Mouse (Mus musculus) midbrain, embryonic 15.5 days (tissue): ENCODE measurements at regions not wholly inside any gene's neighbourhood (a gene's known extent, or its start where the extent isn't known, plus 50 kb on each side); places are given as distances from the start of the nearest gene placed in this dataset.

Experiments used
- ATAC-seq: fragments of 200-750 bp; cut with Nextera tagmentation; replicated peaks from 2 replicates; pipeline ENCODE4 v1.8.0; 2017; ENCODE audit warnings: moderate TSS enrichment
- H3K27ac ChIP-seq: fragments of 300-500 bp; sonication (generic); 2 replicates; pipeline ENCODE4 v1.5.1; 2015; ENCODE audit warnings: mild to moderate bottlenecking, inconsistent platforms
- H3K27me3 ChIP-seq: fragments of 300-500 bp; sonication (generic); replicated peaks from 2 replicates; pipeline ENCODE4 v1.6.1; 2015; ENCODE audit warnings: inconsistent platforms
- H3K36me3 ChIP-seq: fragments of 300-500 bp; sonication (generic); replicated peaks from 2 replicates; pipeline ENCODE4 v1.6.1; 2015; ENCODE audit warnings: inconsistent platforms
- H3K4me1 ChIP-seq: fragments of 300-500 bp; sonication (generic); 2 replicates; pipeline ENCODE4 v1.6.1; 2015; ENCODE audit warnings: inconsistent platforms
- H3K4me2 ChIP-seq: fragments of 300-500 bp; sonication (generic); 2 replicates; pipeline ENCODE4 v1.6.1; 2015; ENCODE audit warnings: inconsistent platforms, mild to moderate bottlenecking, moderate library complexity
- H3K4me3 ChIP-seq: fragments of 300-500 bp; sonication (generic); 2 replicates; pipeline ENCODE4 v1.5.1; 2015; ENCODE audit warnings: mild to moderate bottlenecking, inconsistent platforms
- H3K9ac ChIP-seq: fragments of 300-500 bp; sonication (generic); 2 replicates; pipeline ENCODE4 v1.6.1; 2015; ENCODE audit warnings: mild to moderate bottlenecking, inconsistent platforms
- H3K9me3 ChIP-seq: fragments of 300-500 bp; sonication (generic); 2 replicates; pipeline ENCODE4 v1.6.1; 2016; ENCODE audit warnings: inconsistent platforms
- WGBS: fragments of 180-500 bp; shearing (Covaris S2); methylation state at CpG from one replicate; pipeline ENCODE4 v1.1.7; 2015; ENCODE audit warnings: mixed read lengths; 5-methylcytosine and 5-hydroxymethylcytosine counted together

GRCm38 (mm10) chr3:128921428-128921827, 278.2 kb upstream of the Pitx2 start:
- no peaks in the 10 kb centered on the region for H3K27me3 ChIP-seq
- no peak overlapping the region for H3K9ac ChIP-seq
- H3K4me1 ChIP-seq = no peaks in the 10 kb centered on the region
- no peak overlapping the region for H3K27ac ChIP-seq
- H3K9me3 ChIP-seq = no peaks in the 10 kb centered on the region
- no peak overlapping the region for H3K4me3 ChIP-seq
- H3K4me2 ChIP-seq = no peak overlapping the region
- ATAC-seq = no peak
- H3K36me3 ChIP-seq = no peaks in the 10 kb centered on the region

DNA sequence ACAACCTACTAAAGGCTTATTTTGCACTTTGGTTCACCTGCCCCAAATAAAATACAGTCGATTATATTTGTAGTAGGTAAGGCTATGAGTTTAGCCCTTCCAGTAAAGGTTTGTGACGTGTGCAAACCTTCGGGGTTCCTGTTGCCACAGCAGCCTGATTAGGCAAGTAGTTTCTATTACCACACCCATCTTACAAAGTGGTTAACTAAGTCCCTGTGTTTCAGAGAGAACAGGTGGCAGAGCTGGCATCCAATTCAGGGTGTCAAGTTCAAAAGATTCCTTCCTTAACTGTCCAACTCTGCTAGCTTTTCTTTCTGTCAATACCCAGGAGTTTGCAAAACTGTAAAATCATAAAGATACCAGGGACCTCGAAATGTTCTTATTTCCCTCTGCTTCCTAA, 277.5 kb upstream of the Pitx2 start:
- no peaks in the 10 kb centered on the region for H3K9me3 ChIP-seq
- no peaks in the 10 kb centered on the region for H3K27me3 ChIP-seq
- H3K4me1 ChIP-seq = no peaks in the 10 kb centered on the region
- H3K4me2 ChIP-seq = no peak overlapping the region
- no peak overlapping the region for H3K4me3 ChIP-seq
- WGBS = 82% methylated on average over 4 of the region's 4 CpGs
- no peak for ATAC-seq
- H3K9ac ChIP-seq = no peak overlapping the region
- no peak overlapping the region for H3K27ac ChIP-seq
- no peaks in the 10 kb centered on the region for H3K36me3 ChIP-seq

- no peak overlapping the region for H3K4me2 ChIP-seq
- H3K27ac ChIP-seq = no peak overlapping the region
- H3K36me3 ChIP-seq = no peaks in the 10 kb centered on the region
- ATAC-seq = no peak
- no peak overlapping the region for H3K9ac ChIP-seq
- 78% methylated on average over 5 of the region's 5 CpGs for WGBS
- H3K4me1 ChIP-seq = no peaks in the 10 kb centered on the region
- H3K27me3 ChIP-seq = no peaks in the 10 kb centered on the region
- H3K4me3 ChIP-seq = no peak overlapping the region
- no peaks in the 10 kb centered on the region for H3K9me3 ChIP-seq
These were observed 261.1 kb upstream of the Pitx2 start for GRCm38 (mm10) chr3:128938536-128938935.

- H3K27ac ChIP-seq = no peak overlapping the region
- no peaks in the 10 kb centered on the region for H3K27me3 ChIP-seq
- no peaks in the 10 kb centered on the region for H3K9me3 ChIP-seq
- no peaks in the 10 kb centered on the region for H3K4me1 ChIP-seq
- WGBS = 79% methylated on average over 2 of the region's 2 CpGs
- no peak overlapping the region for H3K4me3 ChIP-seq
- no peak overlapping the region for H3K4me2 ChIP-seq
- no peaks in the 10 kb centered on the region for H3K36me3 ChIP-seq
- no peak for ATAC-seq
- no peak overlapping the region for H3K9ac ChIP-seq
These were observed 258.5 kb upstream of the Pitx2 start for GRCm38 (mm10) chr3:128941156-128941555.

- ATAC-seq = no peak
- H3K9me3 ChIP-seq = no peaks in the 10 kb centered on the region
- WGBS = 84% methylated on average over 6 of the region's 6 CpGs
- no peak overlapping the region for H3K27ac ChIP-seq
- H3K4me1 ChIP-seq = no peaks in the 10 kb centered on the region
- no peak overlapping the region for H3K4me2 ChIP-seq
- no peak overlapping the region for H3K9ac ChIP-seq
- no peaks in the 10 kb centered on the region for H3K27me3 ChIP-seq
- no peaks in the 10 kb centered on the region for H3K36me3 ChIP-seq
- no peak overlapping the region for H3K4me3 ChIP-seq
These were observed 255.0 kb upstream of the Pitx2 start for GRCm38 (mm10) chr3:128944631-128945030.

DNA sequence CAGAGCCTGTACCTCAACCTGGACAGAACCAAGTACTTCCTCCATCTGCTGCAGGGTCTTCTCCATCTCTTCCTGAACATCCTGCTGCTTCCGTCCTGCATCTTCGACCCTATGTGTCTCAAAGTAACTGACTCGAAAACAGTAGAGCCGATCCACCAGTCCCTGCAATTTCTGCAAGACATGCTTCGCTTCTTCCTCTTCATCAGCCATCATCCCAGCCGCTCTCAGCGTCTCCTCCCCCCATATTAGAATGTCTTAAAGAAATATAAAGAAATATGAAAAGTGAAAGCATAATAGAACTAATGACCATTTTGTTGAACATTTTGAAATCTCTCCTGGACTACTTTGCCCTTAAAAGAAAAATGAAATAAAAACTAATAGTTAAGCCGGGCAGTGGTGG, 244.8 kb upstream of the Pitx2 start:
- WGBS = 94% methylated on average over 8 of the region's 8 CpGs
- ATAC-seq = no peak
- Histone ChIP-seq H3K4me3 (no peak overlapping the region), H3K36me3 (no peaks in the 10 kb centered on the region), H3K9me3 (no peaks in the 10 kb centered on the region), H3K4me1 (no peaks in the 10 kb centered on the region), H3K27me3 (no peaks in the 10 kb centered on the region), H3K27ac (no peak overlapping the region), H3K9ac (no peak overlapping the region), H3K4me2 (no peak overlapping the region)

DNA sequence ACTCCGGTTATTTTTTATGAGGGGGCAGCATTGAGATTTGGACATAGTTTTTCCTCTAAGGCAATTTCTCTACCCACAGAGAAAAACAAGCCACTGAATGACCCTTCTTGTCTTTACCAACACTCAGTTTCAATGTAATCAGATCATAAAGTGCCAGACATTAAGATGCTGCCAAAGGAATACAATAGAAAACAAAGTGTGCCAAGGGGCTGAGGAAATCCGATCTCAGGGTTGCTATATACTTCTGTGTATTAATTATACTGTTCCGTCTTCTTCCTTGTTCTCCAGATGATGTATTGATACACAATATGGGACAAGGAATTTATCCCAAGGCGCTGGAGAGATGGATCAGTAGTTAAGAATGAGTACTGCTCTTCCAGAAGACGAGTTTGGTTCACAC, 222.9 kb upstream of the Pitx2 start:
- Histone ChIP-seq H3K27ac (no peak overlapping the region), H3K4me2 (no peak overlapping the region), H3K4me3 (no peak overlapping the region), H3K27me3 (no peaks in the 10 kb centered on the region), H3K4me1 (no peaks in the 10 kb centered on the region), H3K9me3 (no peaks in the 10 kb centered on the region), H3K9ac (no peak overlapping the region), H3K36me3 (no peaks in the 10 kb centered on the region)
- WGBS = 82% methylated on average over 5 of the region's 5 CpGs
- ATAC-seq = no peak

DNA sequence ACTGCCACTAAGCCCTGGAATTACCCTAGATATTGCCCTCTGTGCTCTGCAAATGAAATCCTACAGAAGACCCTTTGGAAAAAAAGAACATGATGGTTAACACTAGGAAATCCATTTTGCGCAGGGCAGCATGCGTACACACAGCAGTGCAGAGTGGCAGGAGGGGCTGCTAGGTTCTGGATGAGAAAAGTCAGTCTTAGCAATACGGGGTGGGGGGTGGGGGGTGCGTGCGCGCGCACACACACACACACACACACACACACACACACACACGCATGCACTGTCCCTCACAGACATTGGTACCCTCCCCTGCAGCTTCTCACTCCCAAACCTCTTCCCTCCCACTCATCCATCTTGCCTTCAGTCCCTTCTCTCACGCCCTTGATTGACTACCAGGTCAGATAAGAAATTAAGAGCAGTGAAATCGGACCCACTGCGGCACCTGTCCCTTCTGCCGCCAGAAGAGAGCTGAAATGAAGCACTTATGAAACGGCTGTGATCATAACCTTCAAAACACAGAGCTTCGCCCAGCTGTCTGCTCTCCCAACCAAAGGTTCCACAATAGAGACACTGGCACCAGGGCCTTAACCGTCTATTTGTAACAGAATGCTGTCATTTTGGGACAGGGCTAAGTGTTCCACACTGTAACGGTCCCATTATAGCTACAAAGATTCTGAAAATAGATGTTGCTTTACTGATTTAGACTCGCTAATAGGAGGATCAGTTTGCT, 209.3 kb upstream of the Pitx2 start:
- Histone ChIP-seq H3K9ac (no peak overlapping the region), H3K4me1 (no peaks in the 10 kb centered on the region), H3K36me3 (no peaks in the 10 kb centered on the region), H3K27ac (no peak overlapping the region), H3K27me3 (no peaks in the 10 kb centered on the region), H3K4me2 (no peak overlapping the region), H3K9me3 (no peaks in the 10 kb centered on the region), H3K4me3 (no peak overlapping the region)
- 86% methylated on average over 17 of the region's 17 CpGs for WGBS
- ATAC-seq = peak; percentile 33; the same call in 1 of the 2 replicates

DNA sequence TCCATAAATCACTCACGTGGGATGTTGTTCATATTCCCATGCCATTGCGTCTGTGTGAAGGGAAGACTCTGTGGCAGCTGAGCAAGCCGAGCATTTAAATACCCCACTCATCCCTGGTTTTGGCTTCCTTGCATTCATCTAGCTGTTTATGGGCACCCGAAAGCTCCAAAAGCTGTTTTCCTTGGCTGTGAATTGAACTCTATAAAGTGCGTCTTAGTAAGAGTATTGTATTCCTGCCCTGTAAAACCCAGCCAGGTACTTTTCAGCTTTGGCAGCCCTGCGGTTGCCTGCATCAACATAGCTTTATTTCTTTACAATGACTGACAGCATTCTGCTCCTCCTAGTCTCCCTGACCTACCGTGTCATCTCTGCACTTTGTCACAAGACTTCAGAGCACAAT, 196.8 kb upstream of the Pitx2 start:
- no peak overlapping the region for H3K27ac ChIP-seq
- no peaks in the 10 kb centered on the region for H3K9me3 ChIP-seq
- H3K9ac ChIP-seq = no peak overlapping the region
- H3K4me3 ChIP-seq = no peak overlapping the region
- H3K4me2 ChIP-seq = no peak overlapping the region
- no peaks in the 10 kb centered on the region for H3K36me3 ChIP-seq
- H3K27me3 ChIP-seq = no peaks in the 10 kb centered on the region
- H3K4me1 ChIP-seq = no peaks in the 10 kb centered on the region
- no peak for ATAC-seq
- WGBS = 48% methylated on average over 7 of the region's 7 CpGs

DNA sequence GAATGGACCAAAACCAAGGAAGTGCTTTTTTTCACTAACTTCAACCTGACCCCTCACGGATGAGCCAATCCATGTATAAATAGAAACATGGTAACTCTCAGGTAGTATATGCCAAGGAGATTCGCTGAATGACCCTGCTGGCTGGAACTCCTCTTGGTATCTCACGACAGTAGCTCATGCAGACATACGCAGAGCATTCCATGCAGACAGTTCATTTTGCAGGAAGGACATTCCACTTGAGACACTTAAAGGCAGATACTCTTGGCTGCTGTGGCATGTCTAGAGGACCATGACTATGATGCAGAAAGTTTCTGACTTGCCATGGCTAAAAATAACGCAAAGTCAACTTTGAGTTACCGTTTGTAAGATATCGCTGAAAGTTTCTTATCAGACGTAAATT, 195.6 kb upstream of the Pitx2 start:
- Histone ChIP-seq H3K27me3 (no peaks in the 10 kb centered on the region), H3K4me3 (no peak overlapping the region), H3K4me1 (no peaks in the 10 kb centered on the region), H3K36me3 (no peaks in the 10 kb centered on the region), H3K27ac (no peak overlapping the region), H3K9ac (no peak overlapping the region), H3K4me2 (no peak overlapping the region), H3K9me3 (no peaks in the 10 kb centered on the region)
- ATAC-seq = no peak
- WGBS = 96% methylated on average over 8 of the region's 8 CpGs

- WGBS = 93% methylated on average over 2 of the region's 2 CpGs
- H3K27ac ChIP-seq = no peak overlapping the region
- no peaks in the 10 kb centered on the region for H3K36me3 ChIP-seq
- ATAC-seq = no peak
- H3K4me3 ChIP-seq = no peak overlapping the region
- no peak overlapping the region for H3K4me2 ChIP-seq
- no peak overlapping the region for H3K9ac ChIP-seq
- no peaks in the 10 kb centered on the region for H3K4me1 ChIP-seq
- H3K27me3 ChIP-seq = no peaks in the 10 kb centered on the region
- H3K9me3 ChIP-seq = no peaks in the 10 kb centered on the region
These were observed 160.8 kb upstream of the Pitx2 start for GRCm38 (mm10) chr3:129038877-129039276.

DNA sequence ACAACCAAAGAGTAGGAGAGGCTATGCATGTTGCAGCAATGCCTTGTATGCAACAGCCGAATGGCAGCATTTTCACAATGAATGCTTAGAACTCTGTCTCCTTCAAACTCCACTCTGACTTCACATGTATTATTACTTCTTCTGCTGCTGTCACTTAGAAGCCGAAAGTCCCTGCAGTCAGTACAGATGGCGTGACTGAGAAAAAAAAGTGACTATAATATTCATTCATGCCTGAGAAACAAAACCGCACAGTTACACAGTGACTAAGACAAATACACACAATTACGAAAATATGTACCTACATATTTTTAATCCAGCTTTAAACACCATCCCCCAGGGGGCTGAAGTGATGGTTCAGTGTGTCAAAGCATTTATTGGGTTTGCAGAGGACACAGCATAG, 154.8 kb upstream of the Pitx2 start:
- Histone ChIP-seq H3K36me3 (no peaks in the 10 kb centered on the region), H3K27me3 (no peaks in the 10 kb centered on the region), H3K4me2 (no peak overlapping the region), H3K27ac (no peak overlapping the region), H3K4me1 (no peaks in the 10 kb centered on the region), H3K9ac (no peak overlapping the region), H3K4me3 (no peak overlapping the region), H3K9me3 (no peaks in the 10 kb centered on the region)
- ATAC-seq = no peak
- WGBS = 90% methylated on average over 5 of the region's 5 CpGs

DNA sequence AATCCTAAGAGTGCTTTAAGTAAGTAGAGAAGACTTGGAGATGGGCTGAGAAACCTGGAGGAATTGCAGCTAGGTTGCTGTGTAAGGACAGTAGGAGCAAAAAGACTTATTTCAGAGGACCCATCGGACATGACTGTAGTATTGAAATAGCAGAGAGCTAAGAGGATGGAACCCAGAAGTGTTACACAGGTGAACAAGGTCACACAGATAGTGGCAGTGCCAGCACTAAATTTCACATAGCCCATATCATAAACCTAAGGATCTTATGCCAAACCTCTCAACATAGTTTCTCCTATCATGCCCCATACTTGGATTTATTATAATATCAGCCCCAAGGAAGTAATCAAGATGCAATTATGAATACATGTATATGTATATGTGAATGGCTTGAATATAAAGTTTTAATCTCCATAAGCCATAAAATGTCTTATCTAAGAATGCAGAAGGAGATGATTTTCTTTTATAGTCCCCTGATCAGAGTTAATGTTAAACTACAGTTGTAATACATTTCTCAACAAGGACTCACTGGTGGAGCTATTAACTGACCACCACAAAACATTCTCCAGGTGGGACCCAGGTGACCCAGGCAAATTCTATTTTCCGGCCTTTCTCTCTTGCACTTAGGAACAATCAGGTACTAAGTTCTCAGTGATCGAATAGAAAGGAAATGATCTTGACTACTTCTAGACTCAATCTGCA, 149.6 kb upstream of the Pitx2 start:
- Histone ChIP-seq H3K9me3 (no peaks in the 10 kb centered on the region), H3K4me3 (no peak overlapping the region), H3K4me2 (no peak overlapping the region), H3K4me1 (no peaks in the 10 kb centered on the region), H3K27me3 (no peaks in the 10 kb centered on the region), H3K27ac (no peak overlapping the region), H3K9ac (no peak overlapping the region), H3K36me3 (no peaks in the 10 kb centered on the region)
- no peak for ATAC-seq
- WGBS = 94% methylated on average over 3 of the region's 3 CpGs
